Mouse (Mus musculus): ENCODE results near the gene Wnt11.

The Wnt11 gene

GRCm38 (mm10) chr7:98834711-98835321, at the start of gene Wnt11:
Gene Wnt11 (plus strand): TSS chr7:98835112.
- DNase-seq = peak; percentile 32

- no peak for DNase-seq
These were observed 47.9 kb upstream of the Wnt11 start for GRCm38 (mm10) chr7:98786792-98787612.

- DNase-seq = no peak
These were observed 46.2 kb upstream of the Wnt11 start for GRCm38 (mm10) chr7:98788721-98789120.

GRCm38 (mm10) chr7:98789121-98789520, 45.8 kb upstream of the Wnt11 start:
- no peak for DNase-seq

- no peak for DNase-seq
These were observed 43.0 kb upstream of the Wnt11 start for GRCm38 (mm10) chr7:98791864-98792263.

- DNase-seq = no peak
These were observed 41.1 kb upstream of the Wnt11 start for GRCm38 (mm10) chr7:98793811-98794210.

GRCm38 (mm10) chr7:98794444-98794843, 40.5 kb upstream of the Wnt11 start:
- DNase-seq = no peak

GRCm38 (mm10) chr7:98795637-98796036, 39.3 kb upstream of the Wnt11 start:
- no peak for DNase-seq

GRCm38 (mm10) chr7:98797347-98798133, 37.4 kb upstream of the Wnt11 start:
- DNase-seq = no peak

GRCm38 (mm10) chr7:98798134-98798417, 36.8 kb upstream of the Wnt11 start:
- DNase-seq = no peak

GRCm38 (mm10) chr7:98800435-98800834, 34.5 kb upstream of the Wnt11 start:
- DNase-seq = no peak

- no peak for DNase-seq
These were observed 33.8 kb upstream of the Wnt11 start for GRCm38 (mm10) chr7:98801086-98801485.

- DNase-seq = no peak
These were observed 31.7 kb upstream of the Wnt11 start for GRCm38 (mm10) chr7:98803181-98803580.

- no peak for DNase-seq
These were observed 29.8 kb upstream of the Wnt11 start for GRCm38 (mm10) chr7:98804841-98805772.

- DNase-seq = no peak
These were observed 28.0 kb upstream of the Wnt11 start for GRCm38 (mm10) chr7:98806961-98807360.

- DNase-seq = no peak
These were observed 25.5 kb upstream of the Wnt11 start for GRCm38 (mm10) chr7:98809372-98809771.

- no peak for DNase-seq
These were observed 24.3 kb upstream of the Wnt11 start for GRCm38 (mm10) chr7:98810619-98811018.

GRCm38 (mm10) chr7:98820501-98820900, 14.4 kb upstream of the Wnt11 start:
- DNase-seq = no peak

GRCm38 (mm10) chr7:98822881-98823280, 12.0 kb upstream of the Wnt11 start:
- no peak for DNase-seq

GRCm38 (mm10) chr7:98823896-98824822, 10.8 kb upstream of the Wnt11 start:
- no peak for DNase-seq

GRCm38 (mm10) chr7:98828052-98828451, 6.9 kb upstream of the Wnt11 start:
- no peak for DNase-seq

GRCm38 (mm10) chr7:98828876-98829275, 6.0 kb upstream of the Wnt11 start:
- DNase-seq = no peak
